Mouse (Mus musculus) activated CD4-positive, CD25-positive, alpha-beta regulatory T cell, adult 4 months (primary cell): ENCODE results near the gene Nipbl. TPM values are rescaled to one million over a fixed set of nuclear protein-coding genes. Genes with fewer than 3 reads are reported as not detected.
"Not testable (repeated sequence)": the region's sequence is repeated elsewhere in the genome, so short reads cannot be mapped to it uniquely, and the experiment has no call there.

Experiments used
- ATAC-seq: one replicate; pipeline ENCODE4 v1.8.0; 2017
- polyA plus RNA-seq, 2 experiments: library from polyadenylated mRNA; unstranded; fragments of 100-300 nt; shearing (Covaris generic); gene quantifications; one replicate each; pipeline ENCODE4 v1.2.1; 2017

The Nipbl gene
- polyA plus RNA-seq, result 10 to 100 TPM; 41.1 to 41.4 TPM

GRCm38 (mm10) chr15:8443926-8444889, at the start of gene Nipbl:
Nipbl (minus strand) TSS chr15:8444463.
- ATAC-seq, result peak; percentile 58

DNA sequence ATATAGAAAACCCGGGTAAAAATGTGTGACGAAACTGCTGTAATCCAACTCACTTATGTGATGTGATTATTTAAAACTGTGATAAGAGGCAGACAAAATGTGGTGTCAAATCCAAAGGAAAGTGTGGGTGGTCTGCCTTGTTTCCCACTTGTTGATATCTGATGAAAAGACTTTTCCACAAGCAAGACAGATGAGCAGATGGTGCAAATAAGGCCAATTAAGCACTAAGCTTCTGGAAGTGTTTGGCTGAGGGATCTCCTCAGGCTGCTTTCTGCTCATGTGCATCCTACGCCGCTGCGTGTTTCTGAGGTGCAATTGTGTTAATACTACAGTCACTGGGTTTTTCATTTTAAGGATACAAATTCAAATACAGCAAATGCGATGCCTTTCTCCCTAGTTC, 41.0 kb upstream of the Nipbl start:
- ATAC-seq, result no peak

DNA sequence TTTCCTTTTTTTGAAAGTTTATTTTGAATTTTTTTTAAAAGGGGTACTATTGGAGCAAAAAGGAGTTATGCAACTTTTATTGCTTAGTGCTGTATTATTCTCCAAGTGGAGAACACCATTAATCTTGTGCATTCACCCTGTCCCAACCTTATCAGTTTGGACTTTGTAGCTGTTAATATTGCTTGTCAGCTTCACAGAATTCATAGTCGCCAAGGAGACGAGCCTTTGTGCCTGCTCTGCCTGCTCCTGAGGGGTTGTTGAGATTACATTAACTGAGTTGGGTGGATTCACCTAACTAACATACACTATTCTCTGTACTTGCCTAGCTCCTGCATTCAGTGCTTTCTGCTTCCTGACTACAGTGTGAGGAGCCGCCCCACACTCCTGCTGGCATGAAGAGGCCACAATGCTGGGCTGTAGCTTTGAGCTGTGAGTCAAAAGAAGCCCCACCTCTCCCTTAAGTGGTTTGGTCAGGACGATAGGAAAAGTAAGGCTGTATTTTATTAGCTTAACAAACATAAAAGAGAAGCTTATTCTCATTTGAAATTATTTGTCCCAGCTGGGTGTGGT, 24.8 kb upstream of the Nipbl start:
- no peak for ATAC-seq

- no peak for ATAC-seq
Observed at GRCm38 (mm10) chr15:8463521-8463920, 19.3 kb upstream of the Nipbl start.

DNA sequence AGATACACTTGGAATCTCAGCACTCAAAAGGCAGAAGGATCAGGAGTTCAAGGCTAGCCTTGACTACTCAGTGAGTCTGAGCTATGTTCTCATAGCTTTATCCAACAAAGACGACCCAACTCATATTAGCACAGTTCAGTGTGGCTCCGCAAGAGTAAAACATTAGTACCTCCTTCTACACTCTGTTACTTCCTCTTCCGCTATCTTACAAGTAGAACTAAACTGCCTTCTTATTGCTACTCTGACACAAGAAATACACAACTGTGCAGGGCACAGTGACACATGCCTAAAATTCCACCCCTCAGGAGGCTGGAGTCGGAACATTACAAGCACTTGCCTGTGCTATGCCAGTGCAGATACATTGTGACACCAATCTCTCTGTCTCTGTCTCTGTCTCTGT, 18.5 kb upstream of the Nipbl start:
- no peak for ATAC-seq

- no peak for ATAC-seq
Observed at GRCm38 (mm10) chr15:8460871-8461270, 16.6 kb upstream of the Nipbl start.

DNA sequence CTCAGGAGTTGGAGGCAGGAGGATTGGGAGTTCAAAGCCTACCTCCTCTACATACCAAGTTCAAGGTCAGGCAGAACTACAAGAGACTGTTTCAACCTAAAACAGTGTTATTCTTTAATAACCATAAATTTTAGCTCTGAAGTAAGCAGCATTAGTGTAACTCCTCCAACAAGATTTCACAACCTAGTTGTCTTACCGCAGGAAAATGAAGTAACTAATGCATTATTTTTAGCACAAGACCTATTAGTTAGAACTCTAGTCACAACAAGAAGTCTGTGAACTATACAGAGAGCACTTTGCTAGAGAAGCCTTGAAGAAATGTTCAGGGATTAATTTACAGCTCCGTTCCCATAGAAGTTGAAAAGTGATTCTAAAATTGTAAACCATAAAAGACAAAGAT, 15.7 kb upstream of the Nipbl start:
- ATAC-seq, result no peak

GRCm38 (mm10) chr15:8456223-8456622, 12.0 kb upstream of the Nipbl start:
- not testable (repeated sequence) for ATAC-seq

- no peak for ATAC-seq
Observed at GRCm38 (mm10) chr15:8455486-8455885, 11.2 kb upstream of the Nipbl start.

DNA sequence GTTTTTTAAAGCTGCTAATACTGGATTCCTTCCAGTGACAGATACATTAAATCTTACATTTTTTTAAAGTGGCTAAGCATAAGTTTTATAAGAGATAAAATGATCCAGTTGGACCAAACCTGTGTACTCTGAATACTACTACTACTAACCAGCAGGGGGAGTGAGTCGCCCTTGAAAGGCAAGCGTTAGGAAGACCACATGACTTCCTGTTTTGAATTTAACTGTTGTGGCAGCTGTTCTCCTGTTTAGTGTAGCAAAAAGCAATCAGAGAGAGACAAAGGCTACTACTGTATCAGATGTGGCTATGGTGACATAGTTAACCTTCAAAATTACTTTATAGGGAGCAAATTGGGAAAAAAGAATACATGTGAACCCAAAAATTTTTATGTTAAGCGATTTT, 6.8 kb upstream of the Nipbl start:
- ATAC-seq, result peak; percentile 91

DNA sequence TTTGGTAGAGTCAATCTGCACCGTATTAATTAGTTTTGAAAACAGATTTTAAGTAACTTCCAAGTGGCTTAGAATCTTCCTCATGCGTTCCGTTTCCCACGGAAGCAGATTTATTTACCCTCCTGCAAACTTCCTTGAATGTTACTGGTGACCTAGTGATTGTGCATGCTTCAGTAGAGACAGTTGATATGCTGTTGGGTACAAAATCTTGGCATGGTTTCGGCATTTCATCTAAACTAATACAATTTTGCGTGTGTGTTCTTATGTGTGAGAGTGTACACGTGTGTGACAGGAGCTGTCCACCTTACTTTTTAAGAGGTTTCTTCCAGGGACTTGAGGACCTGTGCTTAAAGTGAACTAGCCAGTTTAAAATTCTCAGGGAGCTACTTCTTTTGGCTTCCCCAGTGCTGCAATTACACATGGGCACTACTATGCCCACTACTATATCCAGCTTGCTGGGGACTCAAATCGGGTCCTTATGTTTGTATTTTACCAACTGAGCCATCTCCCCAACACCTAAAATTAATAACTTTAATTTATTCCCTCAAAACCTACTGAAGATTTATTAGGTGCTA, 3.0 kb upstream of the Nipbl start:
- ATAC-seq, result no peak

- no peak for ATAC-seq
Observed at GRCm38 (mm10) chr15:8446435-8446834, 2.2 kb upstream of the Nipbl start.

DNA sequence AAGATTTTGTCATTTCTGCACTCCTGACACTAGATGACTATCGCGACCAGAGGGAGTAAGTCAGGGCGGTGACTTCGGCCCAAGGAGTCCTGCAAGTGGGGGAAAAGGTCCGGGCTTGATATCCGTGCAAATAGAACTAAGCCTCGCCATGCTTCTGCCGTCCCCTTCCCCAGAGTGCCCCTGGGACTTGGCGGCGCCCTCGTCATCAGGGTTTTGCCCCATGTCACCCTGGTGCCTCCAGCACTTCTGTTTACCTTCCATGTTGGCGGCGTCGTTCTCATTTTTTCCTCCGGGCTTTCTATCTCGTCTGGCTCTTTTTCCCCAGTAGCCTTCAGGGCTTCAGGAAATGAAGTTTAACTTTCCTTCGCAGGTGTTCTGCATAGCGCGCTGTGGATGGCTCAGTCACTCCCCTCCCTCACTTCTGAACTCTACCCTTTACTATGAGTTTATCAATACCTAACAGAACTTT, 1.7 kb upstream of the Nipbl start:
- peak; percentile 8 for ATAC-seq

DNA sequence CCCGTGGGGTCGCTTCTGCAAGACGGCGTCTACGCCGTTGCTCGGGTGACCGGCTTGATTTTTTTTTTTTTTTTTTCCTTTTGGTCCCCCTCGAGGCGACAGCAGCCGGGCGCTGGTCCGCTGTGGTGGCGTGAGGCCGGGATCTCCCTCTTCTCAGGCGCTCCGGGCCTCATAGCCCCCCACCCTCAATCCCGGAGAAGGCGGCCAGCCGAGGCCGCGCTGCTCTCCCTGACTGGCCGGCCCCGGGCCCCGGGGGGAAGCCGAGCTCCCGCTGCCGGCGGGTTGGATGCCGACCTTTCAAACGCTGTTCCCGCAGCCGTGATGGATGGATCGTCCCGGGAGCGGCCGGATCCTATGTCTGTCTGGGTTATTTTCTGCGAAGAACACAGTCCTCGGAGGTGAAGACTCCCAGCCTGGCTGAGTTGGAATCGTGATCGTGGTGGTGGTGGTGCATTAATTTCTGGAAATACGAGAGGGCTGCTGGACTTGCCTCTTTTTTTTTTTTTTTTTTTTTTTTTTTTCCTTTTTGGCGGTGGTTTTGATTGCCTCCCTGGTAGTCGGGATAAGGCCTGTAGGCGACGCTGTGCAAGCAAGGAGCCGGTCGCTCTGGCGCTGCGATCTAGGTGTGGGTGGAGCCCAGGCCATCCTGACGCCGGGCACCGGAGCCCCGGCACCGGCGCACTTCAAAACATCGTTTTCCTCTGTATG, 781 bp upstream of the Nipbl start:
- ATAC-seq, result peak; percentile 50

DNA sequence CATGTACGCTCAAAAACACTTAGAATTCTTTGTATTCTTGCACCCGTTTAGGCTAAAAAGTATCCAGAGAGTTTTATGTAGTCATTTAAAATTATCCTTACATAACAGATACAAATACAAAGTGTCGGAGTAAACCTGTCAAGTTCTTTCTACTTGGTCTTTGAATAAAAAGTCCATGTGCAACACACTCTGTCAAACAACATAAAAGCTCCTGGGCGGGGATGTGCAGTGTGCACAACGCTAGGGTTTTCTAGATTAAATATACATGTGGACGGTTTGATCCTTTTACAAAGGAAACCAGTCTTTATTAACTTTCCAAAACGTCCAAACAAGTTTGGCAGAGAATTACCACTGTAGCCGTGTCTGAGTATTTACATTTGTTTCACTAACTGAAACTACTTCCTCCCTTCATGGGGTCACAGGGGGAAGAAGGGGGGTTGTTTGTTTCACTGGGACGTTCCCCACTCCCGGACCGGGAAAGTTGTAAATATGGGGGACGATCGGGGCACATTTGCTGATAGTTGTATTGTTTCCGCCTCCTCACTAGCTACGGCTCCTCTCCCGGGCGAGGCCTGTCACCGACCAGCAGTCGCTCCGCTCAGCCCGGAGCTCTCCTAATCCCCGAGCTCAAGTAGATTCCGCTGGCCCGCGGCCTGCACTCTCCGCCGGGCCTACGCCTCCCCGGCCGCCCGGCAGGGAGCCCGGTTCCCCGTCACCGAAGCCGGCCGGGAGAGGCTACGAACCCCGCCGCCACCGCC, 916 bp downstream of the Nipbl start:
- peak; percentile 24 for ATAC-seq

- ATAC-seq, result peak; percentile 44
Observed at GRCm38 (mm10) chr15:8442761-8443160, 1.5 kb downstream of the Nipbl start.

- no peak for ATAC-seq
Observed at GRCm38 (mm10) chr15:8442156-8442555, 2.1 kb downstream of the Nipbl start.

- ATAC-seq, result no peak
Observed at GRCm38 (mm10) chr15:8433239-8433947, 10.9 kb downstream of the Nipbl start.

DNA sequence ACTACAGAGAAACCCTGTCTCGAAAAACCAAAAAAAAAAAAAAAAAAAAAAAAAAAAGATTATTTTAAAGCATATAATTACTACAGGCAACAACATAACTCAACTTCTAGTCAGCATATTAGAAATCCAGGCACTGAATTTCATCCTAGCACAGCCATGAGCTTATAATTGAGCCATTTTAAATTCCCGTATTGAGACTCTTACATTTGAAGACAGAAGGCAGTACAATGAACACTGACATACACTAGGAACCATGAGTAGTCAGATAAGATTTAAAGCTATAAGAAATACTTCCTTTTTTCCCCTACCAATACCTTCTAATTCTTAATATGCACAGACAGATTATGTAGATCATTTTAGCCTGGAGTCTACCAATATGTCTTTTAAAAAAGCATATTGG, 11.7 kb downstream of the Nipbl start:
- ATAC-seq, result no peak

DNA sequence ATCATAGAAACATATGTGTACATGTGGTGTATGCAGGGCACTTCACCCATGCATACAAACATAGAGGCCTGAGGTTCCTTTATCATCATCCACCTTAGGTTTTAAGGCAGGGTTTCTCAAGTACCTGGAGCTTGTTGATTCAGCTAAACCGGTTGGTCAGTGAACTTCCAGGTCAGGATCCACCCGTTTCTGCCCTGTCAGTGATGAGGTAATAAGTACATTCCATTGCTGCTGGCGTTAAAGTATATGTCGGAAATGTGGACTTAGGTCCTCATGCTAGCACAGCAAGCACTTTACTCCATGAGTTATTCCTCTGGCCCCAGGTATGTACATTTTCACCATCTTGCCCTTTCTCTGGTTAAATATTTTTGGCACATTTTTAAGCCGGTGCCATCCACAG, 14.8 kb downstream of the Nipbl start:
- ATAC-seq, result no peak

- ATAC-seq, result no peak
Observed at GRCm38 (mm10) chr15:8420909-8421308, 23.4 kb downstream of the Nipbl start.
